Mouse (Mus musculus): ENCODE results near the gene 4930512M02Rik. TPM values are rescaled to one million over a fixed set of nuclear protein-coding genes. Genes with fewer than 3 reads are reported as not detected.

The 4930512M02Rik gene
- total and polyA plus RNA-seq, 3 experiments: not detected

Other genes with a start within 250 kb of the 4930512M02Rik start
- 0.42 and 1.5 TPM in 2 replicates for gene Spata48, start 165.7 kb downstream of the 4930512M02Rik start, total RNA-seq (2012; rRNA removed)
- 0.22 and 0.51 TPM in 2 replicates for gene Spata48, start 165.7 kb downstream of the 4930512M02Rik start, total RNA-seq (2014; rRNA removed)
- 0.35 and 0.44 TPM in 2 replicates for gene Spata48, start 165.7 kb downstream of the 4930512M02Rik start, polyA plus RNA-seq (2012; ENCODE audit: insufficient read length, low read depth)
- 0.34 TPM in 2 replicates for gene Zpbp, start 165.4 kb downstream of the 4930512M02Rik start, total RNA-seq (2012; rRNA removed)
- 0.62 and 0.66 TPM in 2 replicates for gene Zpbp, start 165.4 kb downstream of the 4930512M02Rik start, total RNA-seq (2014; rRNA removed)
- gene Zpbp, start 165.4 kb downstream of the 4930512M02Rik start, polyA plus RNA-seq (2012; ENCODE audit: insufficient read length, low read depth): 0.25 and 0.50 TPM in 2 replicates
- gene Ikzf1, start 57.2 kb upstream of the 4930512M02Rik start, total RNA-seq (2012; rRNA removed): 44.0 and 51.2 TPM in 2 replicates
- gene Ikzf1, start 57.2 kb upstream of the 4930512M02Rik start, total RNA-seq (2014; rRNA removed): 27.8 and 33.1 TPM in 2 replicates
- gene Ikzf1, start 57.2 kb upstream of the 4930512M02Rik start, polyA plus RNA-seq (2012; ENCODE audit: insufficient read length, low read depth): 56.8 and 68.7 TPM in 2 replicates
- 82.8 and 98.5 TPM in 2 replicates for gene Fignl1, start 181.1 kb upstream of the 4930512M02Rik start, total RNA-seq (2012; rRNA removed)
- gene Fignl1, start 181.1 kb upstream of the 4930512M02Rik start, total RNA-seq (2014; rRNA removed): 189 TPM in 2 replicates
- gene Fignl1, start 181.1 kb upstream of the 4930512M02Rik start, polyA plus RNA-seq (2012; ENCODE audit: insufficient read length, low read depth): 98.5 and 101 TPM in 2 replicates

Measured in CH12.LX (cell line).